Mouse (Mus musculus): Measurements from ENCODE around the gene Cypt1.

The Cypt1 gene

GRCm38 (mm10) chrX:16522569-16522968, at the start of gene Cypt1:
TSS of gene Cypt1 (plus strand) at chrX:16522869.
- POLR2A ChIA-PET, result no interaction called here

GRCm38 (mm10) chrX:16546806-16547205, 24.1 kb downstream of the Cypt1 start:
- POLR2A ChIA-PET, result interaction anchor here in 1 of 4 experiments (0.7 kb wide), 1 partner anchor 32 kb away, joined by 4 read pairs; no protein-coding TSS in a partner anchor
- CTCF ChIA-PET, result no interaction called here

More at GRCm38 (mm10) chrX:16522569-16522968, at the start of gene Cypt1:
- CTCF ChIA-PET, result no interaction called here

- POLR2A ChIA-PET, result no interaction called here
- CTCF ChIA-PET, result no interaction called here
These were observed 34.4 kb downstream of the Cypt1 start for GRCm38 (mm10) chrX:16557061-16557460.

- ChIA-PET CTCF (no interaction called here), POLR2A (no interaction called here)
These were observed 35.8 kb downstream of the Cypt1 start for GRCm38 (mm10) chrX:16558501-16558900.

All from embryonic stem cell, embryonic (primary cell).